Mouse (Mus musculus): Measurements from ENCODE around the gene 0610012G03Rik. TPM values are rescaled to one million over a fixed set of nuclear protein-coding genes. Genes with fewer than 3 reads are reported as not detected.
"Not testable (repeated sequence)": the region's sequence is repeated elsewhere in the genome, so short reads cannot be mapped to it uniquely, and the experiment has no call there.

Gene 0610012G03Rik
- total and polyA plus RNA-seq, 2 experiments, result 25.3 to 61.1 TPM

- whole genome bisulfite sequencing, result 88% methylated on average over 3 of the region's 3 CpGs
- no peak overlapping the region for H3K27ac ChIP-seq (replicated peaks; ENCODE audit: insufficient read depth, low read depth, low read length)
- H3K4me1 ChIP-seq (ENCODE audit: control insufficient read depth, insufficient read depth, low read length), result no peaks in the 10 kb centered on the region
- H3K4me3 ChIP-seq (ENCODE audit: insufficient read depth, low read depth, low read length), result no peak overlapping the region
- no peak for TF ChIP-seq POLR2A (IDR thresholded peaks at IDR 0.05; ENCODE audit: extremely low read depth, insufficient read depth, low read length)
- TF ChIP-seq CTCF (IDR thresholded peaks at IDR 0.05; ENCODE audit: low read depth, low read length), result no peak
- peaks cover 35% of the 10 kb centered on the region for H3K36me3 ChIP-seq (ENCODE audit: control insufficient read depth, insufficient read depth, low read length)
- H3K27me3 ChIP-seq (ENCODE audit: control insufficient read depth, insufficient read depth, low read length), result no peaks in the 10 kb centered on the region
- no peak for DNase-seq (ENCODE audit: extremely low read depth, low read depth, low spot score)
- H3K79me2 ChIP-seq (ENCODE audit: control insufficient read depth, insufficient read depth, low read length), result no peaks in the 10 kb centered on the region
- no peak overlapping the region for H3K9ac ChIP-seq (ENCODE audit: low read depth, low read length)
These were observed 31.2 kb upstream of the 0610012G03Rik start for GRCm38 (mm10) chr16:31979501-31979900.

GRCm38 (mm10) chr16:31975258-31975657 lies 27.0 kb upstream of the 0610012G03Rik start:
- TF ChIP-seq CTCF (IDR thresholded peaks at IDR 0.05; ENCODE audit: low read depth, low read length) (no peak), POLR2A (IDR thresholded peaks at IDR 0.05; ENCODE audit: extremely low read depth, insufficient read depth, low read length) (no peak)
- Histone ChIP-seq H3K36me3 (ENCODE audit: control insufficient read depth, insufficient read depth, low read length) (peaks cover 34% of the 10 kb centered on the region), H3K4me1 (ENCODE audit: control insufficient read depth, insufficient read depth, low read length) (no peaks in the 10 kb centered on the region), H3K27ac (replicated peaks; ENCODE audit: insufficient read depth, low read depth, low read length) (no peak overlapping the region), H3K79me2 (ENCODE audit: control insufficient read depth, insufficient read depth, low read length) (no peaks in the 10 kb centered on the region), H3K4me3 (ENCODE audit: insufficient read depth, low read depth, low read length) (no peak overlapping the region), H3K27me3 (ENCODE audit: control insufficient read depth, insufficient read depth, low read length) (no peaks in the 10 kb centered on the region), H3K9ac (ENCODE audit: low read depth, low read length) (no peak overlapping the region)
- DNase-seq (ENCODE audit: extremely low read depth, low read depth, low spot score), result no peak
- 95% methylated on average over 4 of the region's 4 CpGs for WGBS

- TF ChIP-seq POLR2A (IDR thresholded peaks at IDR 0.05; ENCODE audit: extremely low read depth, insufficient read depth, low read length) (no peak), CTCF (IDR thresholded peaks at IDR 0.05; ENCODE audit: low read depth, low read length) (no peak)
These were observed 14.9 kb upstream of the 0610012G03Rik start for GRCm38 (mm10) chr16:31963224-31963623.

GRCm38 (mm10) chr16:31947901-31948316 lies 385 bp downstream of the 0610012G03Rik start:
- Histone ChIP-seq H3K27me3 (ENCODE audit: control insufficient read depth, insufficient read depth, low read length) (no peaks in the 10 kb centered on the region), H3K36me3 (ENCODE audit: control insufficient read depth, insufficient read depth, low read length) (no peaks in the 10 kb centered on the region), H3K4me1 (ENCODE audit: control insufficient read depth, insufficient read depth, low read length) (peaks cover 8% of the 10 kb centered on the region), H3K4me3 (ENCODE audit: insufficient read depth, low read depth, low read length) (peak overlapping the region; percentile 95), H3K9ac (ENCODE audit: low read depth, low read length) (peak overlapping the region; percentile 93), H3K79me2 (ENCODE audit: control insufficient read depth, insufficient read depth, low read length) (peaks cover 23% of the 10 kb centered on the region; the same call in 1 of the 2 replicates), H3K27ac (replicated peaks; ENCODE audit: insufficient read depth, low read depth, low read length) (peak overlapping the region; percentile 66)
- peak; percentile 48 for DNase-seq (ENCODE audit: extremely low read depth, low read depth, low spot score)
- TF ChIP-seq CTCF (IDR thresholded peaks at IDR 0.05; ENCODE audit: low read depth, low read length) (no peak), POLR2A (IDR thresholded peaks at IDR 0.05; ENCODE audit: extremely low read depth, insufficient read depth, low read length) (no peak)
- WGBS, result under 1% methylated on average over 38 of the region's 38 CpGs

More at GRCm38 (mm10) chr16:31963224-31963623, 14.9 kb upstream of the 0610012G03Rik start:
- no peak overlapping the region for H3K27ac ChIP-seq (replicated peaks; ENCODE audit: insufficient read depth, low read depth, low read length)
- no peak overlapping the region for H3K9ac ChIP-seq (ENCODE audit: low read depth, low read length)
- no peaks in the 10 kb centered on the region for H3K27me3 ChIP-seq (ENCODE audit: control insufficient read depth, insufficient read depth, low read length)
- no peak for DNase-seq (ENCODE audit: extremely low read depth, low read depth, low spot score)
- 95% methylated on average over 7 of the region's 7 CpGs for WGBS
- H3K4me1 ChIP-seq (ENCODE audit: control insufficient read depth, insufficient read depth, low read length), result no peaks in the 10 kb centered on the region
- H3K36me3 ChIP-seq (ENCODE audit: control insufficient read depth, insufficient read depth, low read length), result peaks cover 42% of the 10 kb centered on the region
- no peaks in the 10 kb centered on the region for H3K79me2 ChIP-seq (ENCODE audit: control insufficient read depth, insufficient read depth, low read length)
- no peak overlapping the region for H3K4me3 ChIP-seq (ENCODE audit: insufficient read depth, low read depth, low read length)

- DNase-seq (ENCODE audit: extremely low read depth, low read depth, low spot score), result peak; percentile 18
- H3K9ac ChIP-seq (ENCODE audit: low read depth, low read length), result peak overlapping the region; percentile 37
- H3K27ac ChIP-seq (replicated peaks; ENCODE audit: insufficient read depth, low read depth, low read length), result no peak overlapping the region
- WGBS, result 8% methylated on average over 8 of the region's 8 CpGs
- TF ChIP-seq POLR2A (IDR thresholded peaks at IDR 0.05; ENCODE audit: extremely low read depth, insufficient read depth, low read length), result no peak
- no peak for TF ChIP-seq CTCF (IDR thresholded peaks at IDR 0.05; ENCODE audit: low read depth, low read length)
- no peaks in the 10 kb centered on the region for H3K27me3 ChIP-seq (ENCODE audit: control insufficient read depth, insufficient read depth, low read length)
- H3K4me3 ChIP-seq (ENCODE audit: insufficient read depth, low read depth, low read length), result peak overlapping the region; percentile 95
- H3K79me2 ChIP-seq (ENCODE audit: control insufficient read depth, insufficient read depth, low read length), result peaks cover 21% of the 10 kb centered on the region; the same call in 1 of the 2 replicates
- H3K4me1 ChIP-seq (ENCODE audit: control insufficient read depth, insufficient read depth, low read length), result peaks cover 8% of the 10 kb centered on the region
- H3K36me3 ChIP-seq (ENCODE audit: control insufficient read depth, insufficient read depth, low read length), result no peaks in the 10 kb centered on the region
These were observed 961 bp downstream of the 0610012G03Rik start for GRCm38 (mm10) chr16:31947333-31947732.

GRCm38 (mm10) chr16:31945986-31946385 lies 2.3 kb downstream of the 0610012G03Rik start:
- not testable (repeated sequence) for H3K4me1 ChIP-seq (ENCODE audit: control insufficient read depth, insufficient read depth, low read length); H3K27ac ChIP-seq (replicated peaks; ENCODE audit: insufficient read depth, low read depth, low read length); H3K4me3 ChIP-seq (ENCODE audit: insufficient read depth, low read depth, low read length); DNase-seq (ENCODE audit: extremely low read depth, low read depth, low spot score); H3K27me3 ChIP-seq (ENCODE audit: control insufficient read depth, insufficient read depth, low read length); H3K36me3 ChIP-seq (ENCODE audit: control insufficient read depth, insufficient read depth, low read length); H3K9ac ChIP-seq (ENCODE audit: low read depth, low read length)
- peaks cover 21% of the 10 kb centered on the region; the same call in 1 of the 2 replicates for H3K79me2 ChIP-seq (ENCODE audit: control insufficient read depth, insufficient read depth, low read length)
- WGBS, result 88% methylated on average over 6 of the region's 6 CpGs
